Mouse (Mus musculus): ENCODE data around the gene Nampt. TPM values are rescaled to one million over a fixed set of nuclear protein-coding genes. Genes with fewer than 3 reads are reported as not detected.

Nampt gene
- 10 to 100 TPM; 36.7 to 39.7 TPM for total RNA-seq (2021)
- long read RNA-seq, experiment 1, full-length matches to known transcripts = 58 of 66 reads
- long read RNA-seq, experiment 1, partial matches to known transcripts = 3 of 66 reads
- long read RNA-seq, experiment 1, other reads (novel, unspliced or antisense) = 5 of 66 reads
- long read RNA-seq, experiment 2, full-length matches to known transcripts = 52 of 62 reads
- long read RNA-seq, experiment 2, partial matches to known transcripts = 5 of 62 reads
- long read RNA-seq, experiment 2, other reads (novel, unspliced or antisense) = 5 of 62 reads

DNA sequence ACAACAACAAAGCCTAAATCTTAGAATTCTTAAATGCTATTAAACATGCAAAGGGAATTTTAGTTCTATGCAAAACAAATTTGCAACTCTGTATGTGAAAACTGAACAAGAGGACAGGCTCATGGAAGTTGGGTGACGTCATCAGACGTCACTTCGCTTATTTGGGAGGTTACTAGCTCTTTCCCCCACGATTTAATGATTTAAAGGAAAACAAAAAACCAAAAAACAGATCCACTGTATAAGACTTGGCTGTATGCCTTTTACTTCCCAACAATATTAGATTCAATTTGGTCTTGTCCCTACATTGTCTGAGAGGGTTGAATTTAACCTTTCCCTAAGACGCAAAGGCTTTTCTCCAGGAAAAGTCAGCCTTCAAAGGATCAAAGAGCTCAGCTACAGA, at the start of gene Nampt:
Gene Nampt, plus strand, starts transcription at position 130 of the 400 bp plus-strand sequence.
- DNase-seq = no peak

DNA sequence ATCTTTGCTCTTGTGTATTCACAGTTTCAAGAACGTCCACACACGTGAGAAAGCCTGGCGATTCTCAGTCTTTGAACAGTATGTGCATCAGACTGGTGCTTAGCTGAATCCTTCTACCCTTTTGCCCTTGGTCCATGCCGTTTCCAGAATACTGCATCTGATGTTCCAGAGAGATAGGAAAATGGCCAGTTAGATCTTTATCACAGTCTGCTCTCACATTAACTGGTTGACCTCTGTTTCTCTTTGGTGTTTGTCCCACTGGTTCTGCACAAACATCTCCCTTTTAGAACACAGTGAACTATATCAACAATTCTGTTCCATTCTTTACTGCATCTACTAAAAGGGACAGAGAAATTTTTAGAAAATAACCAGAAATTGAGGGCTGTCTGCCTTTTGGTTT, 48.6 kb upstream of the Nampt start:
- no peak for DNase-seq

DNA sequence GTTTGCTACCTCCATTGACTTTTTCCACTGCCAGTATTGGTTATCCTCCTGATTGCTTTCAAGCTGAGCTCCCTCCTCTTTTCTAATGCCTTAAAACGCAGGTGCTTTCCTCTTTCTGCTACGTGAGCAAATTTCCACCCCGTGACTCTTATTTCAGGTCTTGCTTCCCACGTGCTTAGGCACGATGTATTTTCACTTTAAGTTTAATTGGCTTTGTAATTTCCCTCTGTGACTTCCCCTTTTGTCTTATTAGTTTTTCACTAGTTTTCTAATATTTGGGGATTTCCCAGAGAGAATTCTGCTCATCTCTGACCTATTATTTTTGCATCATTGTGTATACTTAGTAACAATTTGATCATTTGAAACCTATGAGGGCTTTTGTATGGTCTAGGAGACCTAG, 44.8 kb upstream of the Nampt start:
- no peak for DNase-seq

DNA sequence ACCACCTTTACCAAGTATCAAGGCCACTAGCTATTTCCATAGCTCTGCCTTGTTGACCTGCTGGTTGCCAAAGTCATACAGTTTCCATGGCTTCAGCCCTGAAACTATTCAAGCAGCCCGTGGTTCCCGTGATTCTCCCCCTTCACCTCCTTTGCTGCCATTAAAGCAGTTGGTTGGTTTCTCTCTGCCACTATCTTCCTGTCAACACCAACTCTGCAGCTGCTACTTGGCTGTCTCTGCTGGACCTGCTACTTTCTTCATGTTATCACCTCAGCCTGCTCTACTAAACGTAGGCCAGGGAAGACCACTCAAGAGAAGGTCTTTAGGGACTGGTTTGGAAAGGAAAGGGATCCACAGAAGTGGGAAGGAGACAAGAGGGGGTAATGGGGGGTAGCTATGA, 30.3 kb upstream of the Nampt start:
- no peak for DNase-seq

DNA sequence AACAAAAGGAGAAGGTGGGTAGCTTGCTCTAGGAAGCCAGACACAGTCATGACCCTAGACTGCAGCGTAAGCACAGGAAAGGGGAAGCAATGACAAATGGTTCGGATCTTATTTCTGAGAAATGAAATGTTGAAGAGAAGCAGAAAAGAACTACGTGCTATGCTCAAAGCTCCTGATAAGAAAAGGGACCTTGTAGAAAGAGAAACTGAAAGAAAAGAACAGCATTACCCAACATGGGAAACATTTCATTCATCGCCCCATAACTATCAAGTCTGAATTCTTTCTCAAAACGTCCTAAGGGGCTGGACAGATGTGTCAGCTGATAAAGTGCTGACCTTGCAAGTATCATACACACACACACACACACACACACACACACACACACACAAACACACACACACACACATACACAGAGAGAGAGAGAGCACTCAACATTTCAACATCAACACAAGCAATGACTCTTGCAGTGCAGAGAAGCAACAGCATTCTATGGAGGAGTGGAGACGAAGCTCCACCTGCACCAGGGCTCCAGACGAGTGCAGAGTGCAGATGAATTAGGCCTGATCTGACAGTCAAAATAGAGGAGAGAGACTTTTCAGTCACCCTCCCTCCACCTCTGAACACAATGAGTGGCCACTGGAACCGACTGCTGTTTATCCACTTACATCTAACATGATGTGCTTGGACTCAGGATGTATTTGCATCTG, 23.4 kb upstream of the Nampt start:
- DNase-seq = no peak

DNA sequence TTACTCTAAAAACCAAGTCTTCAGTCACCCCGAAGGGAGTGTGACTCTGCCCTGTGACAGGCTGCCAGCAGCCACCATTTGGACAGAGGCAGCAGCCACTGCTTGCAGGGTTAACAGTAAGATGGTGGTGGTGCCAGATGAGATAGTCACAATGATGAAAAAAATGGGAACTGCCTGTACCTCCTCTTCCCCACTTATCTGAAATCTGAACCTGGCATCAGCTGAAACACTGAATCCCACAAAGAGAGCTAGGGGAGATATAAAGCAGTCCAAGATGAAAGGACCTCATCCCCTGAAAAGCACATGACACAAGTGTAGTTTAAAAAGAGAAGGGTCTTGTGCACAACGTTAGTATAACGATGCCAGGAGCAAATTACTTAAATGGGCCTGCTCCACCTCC, 21.9 kb upstream of the Nampt start:
- no peak for DNase-seq

DNA sequence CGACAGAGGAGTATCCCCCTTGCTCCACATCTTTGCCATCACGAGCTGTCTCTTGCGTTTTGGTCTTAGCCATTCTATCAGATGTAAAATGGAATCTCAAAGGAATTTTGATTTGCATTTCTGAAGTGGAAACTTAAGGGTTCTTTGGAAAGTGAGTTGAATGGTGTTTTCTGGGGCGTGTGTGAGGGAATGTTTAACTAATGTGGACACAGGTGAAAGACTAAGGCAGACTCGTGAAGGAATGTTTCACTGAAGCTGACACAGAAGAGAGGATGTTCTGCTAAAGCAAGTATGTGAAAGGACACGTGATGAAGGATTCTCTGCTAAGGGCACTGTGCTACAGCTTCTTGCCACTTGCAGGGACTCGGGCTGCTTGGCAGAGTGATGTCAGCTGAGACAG, 18.3 kb upstream of the Nampt start:
- no peak for DNase-seq

DNA sequence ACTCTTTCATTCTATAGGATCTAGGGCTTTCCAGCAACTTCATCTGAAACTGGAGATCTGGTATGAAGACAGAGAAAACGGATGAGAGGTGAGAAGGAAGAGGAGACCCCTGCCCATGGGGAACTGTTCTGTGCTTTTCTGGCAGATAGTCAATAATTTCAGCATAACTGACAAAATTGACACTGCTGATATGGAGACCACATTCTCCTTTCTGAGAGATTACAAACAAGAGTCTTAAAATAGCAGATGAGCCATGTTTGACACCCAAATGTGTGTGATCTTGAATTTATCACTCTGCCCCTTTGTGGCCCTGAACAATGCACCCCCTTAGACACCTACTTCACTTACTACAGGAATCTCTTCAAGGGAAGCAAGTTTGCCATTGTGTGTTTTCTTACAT, 13.8 kb upstream of the Nampt start:
- DNase-seq = no peak

DNA sequence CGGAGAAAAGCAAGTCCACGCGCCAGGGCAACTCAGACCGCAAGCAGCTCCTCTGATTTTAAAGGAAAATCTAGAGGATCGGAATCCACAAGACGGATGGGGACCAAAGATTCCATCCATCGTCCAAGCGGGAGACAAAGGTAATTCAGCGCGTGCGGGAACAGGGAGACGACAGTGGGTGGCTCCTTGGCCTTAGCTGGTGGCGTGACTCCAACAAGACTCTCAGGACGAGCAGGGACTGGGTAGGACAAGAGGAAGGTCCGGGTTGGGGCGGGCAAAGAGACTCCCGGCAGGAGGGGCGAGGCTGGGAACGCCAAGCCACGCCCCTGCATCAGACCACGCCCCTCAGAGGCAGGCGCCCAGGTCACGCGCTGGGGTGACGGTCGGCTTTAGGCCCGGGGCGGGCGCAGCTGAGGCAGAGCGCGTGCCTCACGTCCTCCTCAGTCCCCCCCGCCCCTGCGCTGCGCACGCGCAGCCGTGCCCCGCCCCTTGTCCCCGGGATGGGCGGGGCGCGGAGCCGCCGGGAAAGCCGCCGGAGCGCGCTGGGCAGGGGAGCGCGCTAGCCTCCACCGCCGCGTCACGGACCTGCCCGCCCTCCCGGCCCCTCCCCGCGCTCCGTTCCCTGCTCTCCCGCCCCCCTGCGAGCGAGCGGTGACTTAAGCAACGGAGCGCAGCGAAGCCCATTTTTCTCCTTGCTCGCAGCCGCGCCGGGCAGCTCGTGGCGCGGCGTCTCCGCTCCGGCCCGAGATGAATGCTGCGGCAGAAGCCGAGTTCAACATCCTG, 669 bp downstream of the Nampt start:
- peak; percentile 99 for DNase-seq

DNA sequence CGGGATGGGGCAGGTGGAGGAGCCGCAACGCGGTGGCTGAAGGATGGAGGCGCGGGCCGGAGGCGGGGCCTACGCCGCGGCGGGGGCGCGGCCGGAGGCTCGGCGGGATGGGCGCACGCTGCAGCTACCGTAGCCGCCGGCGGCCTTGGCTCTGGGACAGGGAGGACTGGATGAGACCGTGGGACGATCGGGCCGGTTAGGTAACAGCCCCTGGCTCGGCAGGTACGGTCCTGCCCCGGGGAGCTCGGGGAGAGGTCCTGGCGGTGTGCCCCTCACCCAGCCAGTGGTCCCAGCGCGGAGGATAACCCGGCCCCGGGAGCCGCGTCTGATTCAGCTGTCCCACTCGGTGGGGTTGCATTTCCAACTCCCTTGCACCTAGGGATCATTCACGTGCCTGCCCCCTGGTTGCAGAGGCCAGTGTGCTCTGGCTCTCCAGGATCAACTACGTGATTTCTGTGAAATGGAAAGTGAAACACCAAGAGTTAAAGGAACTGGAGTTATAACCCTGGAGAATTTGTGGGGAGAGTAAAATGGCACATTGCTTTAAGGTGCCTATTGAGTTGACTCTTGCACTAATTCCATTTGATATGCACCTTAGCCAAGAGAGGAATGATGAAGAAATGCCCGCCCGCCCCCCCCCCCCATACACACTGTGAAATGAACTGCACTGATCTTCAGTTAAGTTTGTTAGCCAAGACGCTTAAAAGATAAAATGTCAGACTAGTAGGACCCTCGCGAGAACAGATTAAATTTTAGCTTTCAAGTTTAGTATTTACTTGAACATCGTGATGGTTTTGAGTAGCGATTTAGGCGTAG, 1.6 kb downstream of the Nampt start:
- DNase-seq = peak; percentile 74

DNA sequence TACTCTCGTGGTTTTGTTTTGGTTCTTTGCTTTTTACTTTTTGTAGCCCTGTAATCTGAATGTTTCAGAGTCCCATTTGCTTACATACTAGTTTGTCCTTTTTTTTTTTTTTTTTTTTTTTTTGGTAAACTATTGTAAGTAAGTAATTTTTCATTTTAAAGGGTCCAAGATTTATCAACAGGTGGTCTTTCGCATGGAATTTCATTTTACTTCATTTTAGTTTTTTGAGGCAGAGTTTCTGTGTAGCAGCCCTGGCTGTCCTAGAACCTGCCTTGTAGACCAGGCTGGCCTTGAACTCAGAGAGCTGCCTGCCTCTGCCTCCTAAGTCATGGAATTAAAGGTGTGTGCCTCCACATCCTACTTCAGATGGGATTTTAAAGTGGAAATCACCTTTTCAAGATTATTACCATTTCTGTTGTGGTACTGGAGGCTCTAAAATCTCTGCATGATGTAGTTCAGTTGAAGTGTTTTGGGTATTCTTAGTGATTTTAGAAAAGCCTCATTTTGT, 2.2 kb downstream of the Nampt start:
- no peak for DNase-seq

DNA sequence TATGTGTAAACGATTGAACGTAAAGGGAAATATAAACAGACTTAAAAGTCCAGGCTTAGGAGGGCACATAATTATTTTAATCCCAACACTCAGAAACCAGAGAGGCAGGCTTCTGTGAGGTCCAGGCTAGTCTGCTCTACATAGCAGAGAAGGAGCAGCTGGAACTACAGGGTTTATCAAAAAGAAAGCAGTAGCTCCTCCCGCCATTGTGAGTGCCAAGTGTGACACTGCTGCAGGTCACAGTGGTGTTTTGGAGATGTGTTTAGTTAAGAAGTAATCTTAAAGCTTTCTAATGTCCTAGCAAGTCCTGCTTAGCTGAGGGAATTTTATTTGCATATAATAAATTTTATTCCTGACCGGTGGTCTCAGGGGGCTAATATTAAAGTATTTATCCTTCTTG, 2.7 kb downstream of the Nampt start:
- no peak for DNase-seq

DNA sequence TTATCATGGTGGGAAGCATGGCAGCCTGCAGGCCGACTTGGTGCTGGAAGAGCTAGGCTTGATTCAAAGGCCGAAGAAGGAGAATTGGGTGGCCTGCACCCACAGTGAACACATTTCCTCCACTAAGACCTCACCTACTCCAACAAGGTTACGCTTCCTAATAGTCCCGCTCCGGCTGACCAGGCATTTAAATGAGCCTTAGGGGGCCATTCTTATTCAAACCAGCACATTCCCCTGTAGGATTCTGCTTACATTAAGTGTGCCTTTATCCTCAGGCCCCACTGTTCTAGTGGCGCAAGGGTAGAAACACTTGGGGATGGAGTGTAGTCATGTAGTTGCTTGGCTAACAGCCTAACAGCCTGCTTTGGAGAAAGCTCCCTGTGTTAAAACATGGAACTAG, 5.2 kb downstream of the Nampt start:
- no peak for DNase-seq

DNA sequence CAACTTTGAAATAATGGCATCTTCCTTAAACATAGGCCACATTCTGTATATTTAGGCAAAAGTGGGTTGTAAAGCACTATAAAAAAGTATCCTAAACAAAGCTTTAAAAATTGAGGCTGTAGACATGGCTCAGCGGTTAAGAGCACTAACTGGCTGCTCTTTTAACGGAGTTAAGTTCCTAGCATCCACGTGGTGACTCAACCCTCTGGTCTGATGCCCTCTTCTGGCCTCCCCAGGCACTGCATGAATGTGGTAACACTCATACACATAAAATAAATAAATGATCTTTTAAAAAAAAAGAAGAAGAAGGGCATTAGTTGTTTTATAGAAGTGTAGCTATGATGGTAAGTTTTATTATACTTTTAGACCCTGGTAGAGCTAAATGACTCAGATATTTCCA, 7.6 kb downstream of the Nampt start:
- DNase-seq = peak; percentile 65

DNA sequence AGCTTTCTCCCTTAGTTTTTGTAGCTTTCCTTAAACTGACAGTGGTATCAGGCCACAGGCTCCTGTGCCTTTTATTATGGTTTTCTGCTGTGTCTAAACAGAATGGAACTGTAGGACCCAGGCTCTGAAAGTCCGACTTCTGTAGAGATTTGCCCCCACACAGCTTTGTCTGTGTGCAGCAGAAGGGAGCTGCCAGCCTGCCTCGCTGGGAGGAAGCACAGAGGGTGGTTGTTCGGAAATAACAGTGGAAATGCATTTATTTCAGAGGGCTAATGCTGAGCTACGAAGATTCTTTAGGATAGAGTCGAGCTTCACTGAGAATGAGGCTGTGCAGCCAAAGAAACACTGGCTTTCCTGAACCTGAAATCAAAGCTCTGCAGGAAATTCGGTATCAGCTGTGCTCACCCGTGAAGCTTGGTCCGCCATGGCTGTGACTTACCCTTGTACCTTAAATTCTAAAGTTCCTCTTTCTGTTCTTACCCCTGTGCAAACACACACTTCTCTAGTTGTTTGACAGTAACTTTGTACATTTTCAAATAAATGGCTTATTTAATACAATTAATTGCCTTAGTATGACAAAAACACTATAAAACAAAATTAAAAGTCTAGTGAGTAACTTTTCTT, 8.9 kb downstream of the Nampt start:
- no peak for DNase-seq

DNA sequence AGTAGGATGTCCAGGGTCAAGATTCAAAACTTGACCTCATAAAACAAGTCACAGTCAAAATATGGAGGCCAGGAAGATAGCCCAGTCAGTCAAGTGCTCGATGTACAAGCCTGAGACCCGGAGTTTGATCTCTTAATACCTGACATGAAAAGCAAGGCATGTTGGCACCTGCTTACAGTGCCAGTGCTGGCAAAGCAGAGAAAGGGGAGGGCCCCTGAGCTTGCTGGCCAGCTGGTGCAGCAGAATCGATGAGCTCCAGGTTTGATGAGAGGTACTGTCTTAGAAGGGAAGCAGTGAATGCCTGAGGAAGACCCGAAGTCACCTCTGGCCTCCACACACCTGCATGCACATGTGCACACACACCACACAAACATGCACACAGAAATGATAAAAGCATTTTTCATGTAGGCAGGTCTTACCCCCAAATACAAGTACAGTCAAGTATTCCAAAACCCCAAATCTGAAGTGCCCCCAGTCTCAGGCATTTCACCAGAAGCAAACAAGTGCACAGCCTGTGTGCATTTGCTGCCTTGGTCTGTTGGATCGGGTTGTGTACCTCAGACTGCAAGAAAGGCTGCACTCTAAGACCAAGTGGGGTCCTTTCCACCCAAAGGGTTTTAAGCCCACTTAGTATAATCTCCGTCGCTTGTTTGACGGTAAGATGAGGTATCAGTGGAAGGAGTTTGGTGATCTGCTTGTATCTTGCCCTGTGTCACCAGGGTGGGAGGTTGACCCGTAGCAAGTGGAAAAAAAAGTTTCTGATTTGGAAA, 10.2 kb downstream of the Nampt start:
- no peak for DNase-seq

DNA sequence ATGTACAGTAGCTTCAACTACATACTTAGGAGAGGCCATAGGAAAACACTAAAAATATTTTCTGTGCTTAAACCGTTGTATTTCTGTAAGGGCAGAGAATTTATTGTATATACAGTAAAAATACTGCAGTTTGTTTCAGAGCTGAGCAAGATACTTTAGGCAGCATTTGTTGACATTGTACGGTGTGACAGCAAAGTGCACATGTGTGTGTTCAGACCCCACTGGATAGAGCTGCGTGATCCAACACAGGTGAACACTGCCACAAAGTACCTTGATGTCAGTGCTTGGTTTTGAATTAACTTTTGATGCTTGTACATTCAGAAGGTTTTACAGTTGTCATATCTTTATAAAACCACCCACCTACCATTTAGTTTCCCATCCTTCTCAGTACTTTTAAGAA, 12.7 kb downstream of the Nampt start:
- DNase-seq = no peak

DNA sequence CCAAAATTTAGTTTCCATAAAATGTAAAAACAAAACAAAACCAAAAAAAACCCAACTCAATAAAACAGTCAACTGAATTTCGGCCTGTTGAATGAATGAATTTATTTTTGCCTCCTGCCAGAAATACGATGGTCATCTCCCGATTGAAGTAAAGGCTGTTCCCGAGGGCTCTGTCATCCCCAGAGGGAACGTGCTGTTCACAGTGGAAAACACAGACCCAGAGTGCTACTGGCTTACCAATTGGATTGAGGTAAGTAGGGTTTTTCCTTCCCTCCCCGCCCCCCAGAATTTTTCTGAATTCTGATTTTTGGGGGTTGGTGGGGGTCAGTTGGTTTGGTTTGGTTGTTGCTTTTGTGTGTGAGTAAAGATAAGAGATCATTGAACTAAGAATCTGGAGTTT, 15.4 kb downstream of the Nampt start:
- no peak for DNase-seq

DNA sequence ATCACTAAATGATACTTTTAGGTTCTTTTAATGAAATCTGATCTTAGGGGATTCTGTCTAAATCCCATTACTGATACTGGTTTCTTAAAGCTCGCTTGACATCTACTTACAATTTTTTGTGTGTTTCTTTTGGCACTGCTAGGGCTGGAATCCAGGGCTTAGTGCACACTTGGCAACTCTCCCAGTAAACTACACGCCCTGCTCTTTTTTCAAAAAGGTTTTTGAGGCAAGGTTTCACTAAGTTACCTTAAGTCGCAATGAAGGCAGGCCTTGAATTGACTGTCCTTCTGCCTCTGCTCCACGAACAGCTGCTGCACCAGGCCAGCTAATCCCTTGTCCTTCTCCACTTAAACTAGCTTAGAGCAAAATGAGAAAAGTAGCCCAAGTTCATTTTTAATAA, 15.9 kb downstream of the Nampt start:
- DNase-seq = no peak

DNA sequence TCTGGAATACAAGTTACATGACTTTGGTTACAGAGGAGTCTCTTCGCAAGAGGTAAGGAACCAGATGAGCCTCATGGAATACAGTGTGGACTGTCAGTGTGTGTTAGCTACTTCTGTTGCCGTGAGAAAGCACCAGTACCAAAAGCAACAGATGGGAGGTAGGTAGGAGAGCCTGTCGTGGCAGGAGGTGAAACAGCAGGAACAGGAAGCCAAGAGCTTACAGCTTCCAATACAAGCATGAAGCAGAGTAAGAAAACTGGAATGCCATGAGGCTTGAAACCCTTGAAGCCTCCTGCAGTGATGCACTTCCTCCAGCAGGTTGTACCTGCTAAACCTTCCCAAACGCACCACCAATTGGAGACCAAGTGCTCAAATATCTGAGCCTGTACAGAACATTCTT, 19.1 kb downstream of the Nampt start:
- DNase-seq = no peak

DNA sequence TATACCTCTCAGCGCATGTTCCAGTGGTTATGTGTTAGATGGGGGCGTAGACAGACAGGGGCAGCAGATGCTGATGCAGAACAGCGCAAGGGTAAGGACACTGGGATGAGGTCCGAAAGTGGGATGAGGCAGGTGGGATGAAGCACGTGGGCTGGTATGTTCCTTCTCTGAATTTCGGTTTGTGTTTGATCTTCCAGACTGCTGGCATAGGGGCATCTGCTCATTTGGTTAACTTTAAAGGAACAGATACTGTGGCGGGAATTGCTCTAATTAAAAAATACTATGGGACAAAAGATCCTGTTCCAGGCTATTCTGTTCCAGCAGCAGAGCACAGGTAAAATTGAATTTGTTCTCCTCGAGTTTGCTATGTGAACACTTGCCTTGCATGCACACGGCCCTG, 19.6 kb downstream of the Nampt start:
- DNase-seq = no peak
